Mouse (Mus musculus) telencephalon, adult 2 months (tissue): Measurements from ENCODE around the gene Cacna1c.
A peak's percentile ranks its signal among the peaks of the same experiment; 100 is the strongest.

Source experiments
- DNase-seq: peaks from one replicate; pipeline ENCODE4 v3.0.0-alpha.2; 2011; ENCODE audit warnings: low read depth, low spot score

Cacna1c gene

DNA sequence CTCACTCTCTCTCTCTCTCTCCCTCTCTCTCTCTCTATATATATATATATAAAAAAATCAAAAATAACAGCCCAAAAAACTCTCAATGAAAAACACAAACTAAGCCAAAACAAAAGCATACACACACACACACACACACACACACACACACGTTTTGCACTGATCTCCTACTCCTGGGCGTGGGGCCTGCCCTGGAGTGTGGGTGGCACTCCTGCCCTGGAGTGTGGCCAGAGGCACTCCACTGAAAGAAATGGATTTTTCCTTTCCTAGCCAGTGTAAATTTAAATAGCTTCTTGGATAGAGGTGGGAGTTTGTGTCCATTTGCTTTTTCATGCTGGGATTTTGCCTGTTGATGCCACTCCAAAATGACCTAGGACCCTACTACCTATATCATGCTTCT lies 96.9 kb downstream of the Cacna1c start:
- DNase-seq: no peak

- DNase-seq: no peak
These were observed 99.7 kb downstream of the Cacna1c start for GRCm38 (mm10) chr6:119096481-119096880.

DNA sequence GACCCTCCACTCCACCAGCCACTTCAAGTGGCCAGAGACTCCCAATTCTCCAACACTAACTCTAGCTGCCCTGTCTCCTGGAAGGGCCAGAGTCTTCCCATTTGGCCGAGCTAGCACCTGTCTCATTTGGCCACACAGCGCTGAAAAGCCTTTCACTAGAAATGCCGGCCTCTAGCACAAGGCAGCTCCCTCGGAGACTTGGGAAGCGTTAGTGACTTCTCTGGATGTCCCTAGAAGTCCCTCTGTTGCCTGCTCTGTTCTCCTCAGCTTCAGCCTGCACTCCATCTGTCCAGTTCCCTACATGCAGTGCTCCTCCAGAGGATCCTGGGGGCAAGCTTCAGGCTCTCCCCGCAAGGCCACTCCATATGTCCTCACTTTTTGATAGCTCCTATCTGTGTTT lies 101.1 kb downstream of the Cacna1c start:
- no peak for DNase-seq

GRCm38 (mm10) chr6:119089173-119089572 lies 107.0 kb downstream of the Cacna1c start:
- DNase-seq: no peak

- no peak for DNase-seq
These were observed 107.8 kb downstream of the Cacna1c start for GRCm38 (mm10) chr6:119088381-119088780.

DNA sequence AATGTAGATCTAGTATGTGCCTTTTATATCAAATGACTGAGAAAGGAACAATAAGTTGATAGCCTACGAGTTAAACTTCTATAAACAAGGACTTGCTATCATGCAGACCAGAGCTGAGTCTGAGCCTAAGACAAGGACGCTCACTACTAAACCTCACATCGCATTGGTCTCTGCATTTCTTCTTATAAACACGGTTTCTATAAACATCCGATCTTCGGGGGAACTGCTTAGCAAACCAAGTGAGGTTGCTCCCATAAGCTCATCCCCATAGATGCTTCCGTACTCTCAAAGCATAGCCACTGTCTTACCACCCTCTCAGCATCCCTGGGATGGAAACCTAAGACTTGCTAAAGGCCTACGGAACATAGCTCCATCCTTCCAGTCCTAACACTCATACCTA lies 108.3 kb downstream of the Cacna1c start:
- no peak for DNase-seq

- no peak for DNase-seq
These were observed 110.4 kb downstream of the Cacna1c start for GRCm38 (mm10) chr6:119085789-119086188.

GRCm38 (mm10) chr6:119084532-119084931 lies 111.7 kb downstream of the Cacna1c start:
- DNase-seq: no peak

GRCm38 (mm10) chr6:119083559-119083958 lies 112.7 kb downstream of the Cacna1c start:
- DNase-seq: no peak

DNA sequence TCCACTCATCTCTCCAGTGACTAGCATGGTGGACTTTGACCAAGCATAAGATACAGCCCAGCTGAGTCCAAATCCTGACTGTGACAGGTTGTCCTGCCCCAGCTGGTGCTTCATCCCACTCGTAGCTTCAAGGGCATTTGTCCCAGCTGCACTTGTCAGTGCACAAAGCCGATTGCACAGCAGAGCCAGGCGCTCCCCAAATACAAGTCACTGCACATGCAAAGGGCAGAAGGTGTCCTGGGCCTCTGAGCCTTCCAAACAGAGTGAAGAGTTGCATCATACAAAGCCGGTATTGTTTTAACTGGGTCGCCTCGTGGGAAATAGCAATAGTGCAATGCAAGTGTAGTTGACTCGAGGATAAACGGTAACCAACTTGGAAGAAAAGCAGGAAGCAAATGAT lies 113.6 kb downstream of the Cacna1c start:
- DNase-seq: no peak

- DNase-seq: no peak
These were observed 114.6 kb downstream of the Cacna1c start for GRCm38 (mm10) chr6:119081650-119082049.

GRCm38 (mm10) chr6:119079626-119080025 lies 116.6 kb downstream of the Cacna1c start:
- DNase-seq: no peak

GRCm38 (mm10) chr6:119078912-119079311 lies 117.3 kb downstream of the Cacna1c start:
- DNase-seq: peak; percentile 48

- DNase-seq: no peak
These were observed 119.0 kb downstream of the Cacna1c start for GRCm38 (mm10) chr6:119077231-119077630.

- no peak for DNase-seq
These were observed 122.7 kb downstream of the Cacna1c start for GRCm38 (mm10) chr6:119073419-119074071.

DNA sequence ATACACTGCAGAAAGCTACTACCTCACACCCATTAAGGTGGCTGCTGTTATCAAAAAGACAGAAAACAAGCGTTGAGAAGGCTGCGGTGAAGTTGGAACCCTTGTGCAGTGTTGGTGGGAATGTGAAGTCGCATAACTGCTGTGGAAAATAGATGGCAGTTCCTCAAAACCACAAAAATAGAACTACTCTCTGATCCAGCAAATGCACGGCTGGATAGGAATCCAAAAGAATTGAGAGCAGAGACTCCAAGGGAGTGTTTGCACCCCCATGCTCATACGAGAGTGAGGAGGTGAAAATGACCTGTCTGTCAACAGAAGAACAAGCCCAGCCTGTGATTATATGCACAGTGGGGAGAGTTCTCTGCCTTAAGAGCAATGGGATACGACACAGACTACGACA lies 123.4 kb downstream of the Cacna1c start:
- peak; percentile 50 for DNase-seq

- DNase-seq: no peak
These were observed 125.4 kb downstream of the Cacna1c start for GRCm38 (mm10) chr6:119070771-119071170.

GRCm38 (mm10) chr6:119070351-119070750 lies 125.9 kb downstream of the Cacna1c start:
- DNase-seq: no peak

DNA sequence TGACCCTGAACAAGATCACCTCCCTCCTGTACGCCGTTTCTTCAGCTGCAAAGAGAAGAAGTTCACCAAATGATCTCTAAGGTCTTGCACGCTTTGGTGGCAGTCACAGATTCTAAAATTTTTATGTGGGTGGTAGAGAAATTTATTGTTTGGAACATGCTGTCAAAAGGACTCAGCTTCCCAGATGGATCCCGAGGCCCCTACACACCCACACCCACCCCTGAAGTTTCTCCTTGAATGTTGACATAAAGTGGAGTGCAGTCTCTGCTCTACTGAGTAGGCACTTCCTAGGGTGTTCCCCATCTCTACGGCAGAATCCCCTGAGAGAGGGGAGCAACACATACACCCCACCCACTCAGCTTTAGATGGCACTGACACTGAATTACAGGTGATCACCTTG lies 127.1 kb downstream of the Cacna1c start:
- DNase-seq: no peak

GRCm38 (mm10) chr6:119068650-119069049 lies 127.6 kb downstream of the Cacna1c start:
- no peak for DNase-seq

DNA sequence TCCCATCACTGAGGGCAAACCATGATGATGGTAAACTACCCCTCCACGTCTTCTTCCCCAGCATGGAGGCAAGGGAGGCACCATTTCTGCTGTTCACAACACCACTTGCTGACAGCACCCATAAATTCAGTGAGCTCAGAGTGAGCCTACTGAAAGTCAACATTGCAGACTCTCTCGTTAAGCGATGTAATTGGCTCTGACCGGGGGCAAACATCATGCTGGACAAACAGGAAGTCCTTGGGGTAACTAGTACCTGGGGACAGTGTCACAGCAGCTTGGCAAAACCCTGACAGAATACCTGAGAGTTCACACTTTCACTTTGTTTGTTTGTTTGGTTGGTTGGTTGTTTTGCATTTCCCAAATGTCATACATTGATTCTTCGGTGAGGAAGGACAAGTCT lies 131.3 kb downstream of the Cacna1c start:
- DNase-seq: no peak

DNA sequence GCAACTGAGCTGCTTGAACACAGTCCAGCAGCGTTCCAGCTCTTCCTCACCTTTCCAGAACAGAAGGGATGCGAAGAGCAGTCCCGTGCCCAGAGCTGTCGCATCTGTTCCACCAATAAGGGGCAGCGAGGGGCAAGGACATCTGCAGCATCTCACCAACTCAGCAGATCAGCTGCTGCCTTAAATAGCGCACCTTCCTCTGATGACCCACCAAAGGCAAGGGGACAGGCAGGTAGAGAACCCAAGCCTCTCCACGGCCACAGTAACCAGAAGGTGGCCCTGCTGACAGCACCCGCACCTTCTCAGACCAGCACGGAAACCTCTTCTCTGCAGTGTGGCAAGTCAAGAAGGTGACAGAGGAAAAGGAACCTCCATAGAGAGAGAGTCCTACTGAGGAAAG lies 131.8 kb downstream of the Cacna1c start:
- no peak for DNase-seq

DNA sequence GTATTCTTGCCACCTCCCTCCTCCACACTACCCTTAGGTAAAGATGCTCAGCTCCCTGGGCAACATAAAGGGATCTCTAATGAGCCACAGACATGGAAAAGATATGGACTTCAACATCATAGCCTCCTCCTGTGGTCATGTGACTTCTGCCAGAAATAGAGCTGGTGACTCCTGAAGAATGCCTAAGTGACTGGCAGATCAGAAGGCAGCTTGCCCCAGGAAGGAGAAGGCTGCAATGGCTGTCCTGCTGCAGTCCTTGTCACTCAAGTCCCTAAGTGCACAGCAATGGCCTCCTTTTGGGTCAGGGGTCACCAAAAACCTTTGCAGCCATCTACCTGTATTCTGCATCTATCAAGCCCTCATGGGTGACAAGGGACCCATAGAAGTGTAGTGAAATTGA lies 133.5 kb downstream of the Cacna1c start:
- DNase-seq: no peak

DNA sequence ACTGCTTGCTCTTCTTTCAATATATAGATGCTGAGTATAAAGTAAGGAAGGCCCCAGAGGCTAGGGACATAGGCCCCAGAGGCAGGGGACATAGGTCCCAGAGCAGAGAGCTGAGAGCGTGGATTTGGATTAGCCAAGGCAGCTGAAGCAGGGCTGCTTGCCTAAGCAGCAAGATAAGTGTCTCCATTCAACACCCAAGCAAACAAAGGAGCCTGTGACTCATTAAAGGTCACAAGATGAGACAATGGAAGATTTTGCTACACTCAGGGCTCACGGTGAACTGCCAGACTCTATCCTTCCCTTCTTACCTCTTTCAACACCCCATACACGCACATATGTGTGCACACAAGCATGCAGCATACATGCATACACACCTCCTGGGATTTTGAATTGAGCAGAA lies 137.3 kb downstream of the Cacna1c start:
- DNase-seq: no peak
